Mouse (Mus musculus): Measurements from ENCODE around the gene Lysmd1.

Lysmd1 gene

GRCm38 (mm10) chr3:95173256-95173949 lies 39.5 kb downstream of the Lysmd1 start:
- peak; percentile 35 for DNase-seq (ENCODE audit: low read depth, low spot score)

GRCm38 (mm10) chr3:95174011-95174592 lies 40.2 kb downstream of the Lysmd1 start:
- peak; percentile 91 for DNase-seq (ENCODE audit: low read depth, low spot score)

GRCm38 (mm10) chr3:95176500-95176899 lies 42.6 kb downstream of the Lysmd1 start:
- DNase-seq (ENCODE audit: low read depth, low spot score), result no peak

- no peak for DNase-seq (ENCODE audit: low read depth, low spot score)
Observed at GRCm38 (mm10) chr3:95177583-95177982, 43.7 kb downstream of the Lysmd1 start.

GRCm38 (mm10) chr3:95178948-95179347 lies 45.1 kb downstream of the Lysmd1 start:
- no peak for DNase-seq (ENCODE audit: low read depth, low spot score)

- no peak for DNase-seq (ENCODE audit: low read depth, low spot score)
Observed at GRCm38 (mm10) chr3:95179890-95180289, 46.0 kb downstream of the Lysmd1 start.

- DNase-seq (ENCODE audit: low read depth, low spot score), result no peak
Observed at GRCm38 (mm10) chr3:95181841-95182240, 48.0 kb downstream of the Lysmd1 start.

- peak; percentile 49 for DNase-seq (ENCODE audit: low read depth, low spot score)
Observed at GRCm38 (mm10) chr3:95184796-95185577, 51.1 kb downstream of the Lysmd1 start.

GRCm38 (mm10) chr3:95186100-95186499 lies 52.2 kb downstream of the Lysmd1 start:
- no peak for DNase-seq (ENCODE audit: low read depth, low spot score)

- DNase-seq (ENCODE audit: low read depth, low spot score), result no peak
Observed at GRCm38 (mm10) chr3:95186888-95187287, 53.0 kb downstream of the Lysmd1 start.
